Mouse (Mus musculus): ENCODE results near the gene Nudcd2.
"Not testable (repeated sequence)": the region's sequence is repeated elsewhere in the genome, so short reads cannot be mapped to it uniquely, and the experiment has no call there.

The Nudcd2 gene

DNA sequence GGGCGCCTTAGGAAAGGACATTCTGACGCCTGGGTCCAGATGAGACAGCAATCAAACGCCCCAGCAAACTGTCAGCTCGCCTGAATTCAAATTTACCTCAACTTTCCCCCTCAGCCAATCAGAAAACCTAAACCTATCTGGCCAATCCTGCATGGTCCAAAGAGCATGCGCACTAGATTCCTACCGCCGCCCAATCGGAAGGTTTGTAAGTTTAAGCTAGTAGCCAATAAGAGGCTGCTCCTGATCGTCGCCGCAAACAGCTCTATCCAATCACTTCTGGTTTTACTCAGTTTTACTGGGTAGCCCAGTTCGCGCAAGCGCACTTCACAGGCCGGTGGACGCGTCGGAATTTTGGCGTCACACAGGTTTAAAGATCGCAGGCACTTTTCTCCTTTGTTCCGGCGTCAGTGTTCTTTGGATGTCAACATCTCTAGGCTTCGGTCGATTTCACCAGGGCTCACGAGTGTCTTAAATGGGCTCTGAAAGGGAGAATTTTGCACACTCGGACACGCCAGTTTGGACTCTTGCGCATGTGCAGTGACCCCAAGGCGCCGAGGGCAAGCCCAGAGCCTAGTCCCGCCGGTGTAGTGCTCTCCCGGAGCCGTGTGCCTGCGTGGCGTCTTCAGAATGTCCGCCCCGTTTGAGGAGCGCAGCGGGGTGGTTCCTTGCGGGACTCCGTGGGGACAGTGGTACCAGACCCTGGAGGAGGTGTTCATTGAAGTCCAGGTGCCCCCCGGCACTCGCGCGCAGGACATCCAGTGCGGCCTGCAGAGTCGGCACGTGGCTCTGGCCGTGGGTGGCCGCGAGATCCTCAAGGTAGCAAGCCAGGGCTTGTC, at the start of gene Nudcd2, which contains the start of gene Hmmr:
Gene Nudcd2 (plus strand): TSS at position 329 of the 836 bp plus-strand sequence.
Gene Hmmr (minus strand): TSS at position 84 of the 836 bp plus-strand sequence.
- DNase-seq: peak; percentile 93

- no peak for DNase-seq
These were observed 42.9 kb upstream of the Nudcd2 start for GRCm38 (mm10) chr11:40690444-40691127.

- DNase-seq: no peak
These were observed 41.4 kb upstream of the Nudcd2 start for GRCm38 (mm10) chr11:40692101-40692509.

- peak; percentile 91 for DNase-seq
These were observed 40.7 kb upstream of the Nudcd2 start for GRCm38 (mm10) chr11:40692511-40693365.

DNA sequence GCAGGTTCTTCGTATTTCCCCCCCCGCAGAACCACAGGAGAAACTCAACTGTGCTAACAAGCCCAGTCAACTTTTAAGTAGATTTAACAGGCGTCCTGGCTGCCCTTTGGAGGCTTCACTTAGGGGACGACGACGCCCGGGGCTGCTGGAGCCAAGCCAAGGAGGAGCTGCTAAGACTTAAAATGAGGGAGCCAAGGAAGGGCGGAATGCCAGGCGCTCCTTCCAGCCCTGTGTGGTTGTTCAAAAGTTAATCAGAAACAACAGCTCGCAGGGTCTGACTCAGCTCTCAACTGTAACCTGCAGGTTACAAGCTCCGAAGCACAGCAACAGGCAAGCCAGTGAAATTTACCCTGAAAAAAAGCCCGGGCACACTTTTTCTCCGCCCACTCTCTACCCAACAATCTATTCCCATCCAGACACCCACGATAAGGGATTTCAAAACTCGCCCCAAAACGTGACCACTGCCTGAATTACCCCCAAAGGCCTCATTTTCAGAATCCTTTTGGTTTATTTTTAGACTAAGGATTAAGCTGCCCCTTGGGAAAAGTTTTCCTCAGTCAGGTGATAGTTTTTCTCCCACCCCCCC, 40.0 kb upstream of the Nudcd2 start:
- DNase-seq: peak; percentile 58

GRCm38 (mm10) chr11:40694311-40695087, 39.0 kb upstream of the Nudcd2 start:
- DNase-seq: peak; percentile 67

GRCm38 (mm10) chr11:40695103-40695502, 38.4 kb upstream of the Nudcd2 start, which contains the start of gene Mat2b:
Mat2b (minus strand) TSS chr11:40695203.
- no peak for DNase-seq

- not testable (repeated sequence) for DNase-seq
These were observed 23.6 kb upstream of the Nudcd2 start for GRCm38 (mm10) chr11:40709899-40710298.

- DNase-seq: no peak
These were observed 19.6 kb upstream of the Nudcd2 start for GRCm38 (mm10) chr11:40713858-40714257.

DNA sequence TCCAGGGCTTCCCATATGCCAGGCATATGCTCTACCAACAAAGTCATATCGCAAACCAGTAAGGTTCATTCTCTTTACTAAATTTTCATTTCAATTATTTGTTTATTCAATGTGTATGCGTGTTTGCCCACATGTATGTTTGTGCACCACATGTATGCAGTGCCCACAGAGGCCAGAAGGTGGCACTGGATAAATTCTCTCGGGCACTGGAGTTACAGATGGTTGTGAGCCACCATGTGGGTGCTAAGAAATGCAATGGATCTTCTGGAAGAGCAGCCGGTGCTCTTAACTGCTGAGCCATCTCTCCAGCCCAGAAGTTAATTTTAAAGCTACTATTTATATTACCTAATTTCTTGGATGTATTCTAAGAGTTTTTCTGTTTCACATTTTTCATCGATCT, 17.9 kb upstream of the Nudcd2 start:
- no peak for DNase-seq

- DNase-seq: no peak
These were observed 15.1 kb upstream of the Nudcd2 start for GRCm38 (mm10) chr11:40718324-40718723.

DNA sequence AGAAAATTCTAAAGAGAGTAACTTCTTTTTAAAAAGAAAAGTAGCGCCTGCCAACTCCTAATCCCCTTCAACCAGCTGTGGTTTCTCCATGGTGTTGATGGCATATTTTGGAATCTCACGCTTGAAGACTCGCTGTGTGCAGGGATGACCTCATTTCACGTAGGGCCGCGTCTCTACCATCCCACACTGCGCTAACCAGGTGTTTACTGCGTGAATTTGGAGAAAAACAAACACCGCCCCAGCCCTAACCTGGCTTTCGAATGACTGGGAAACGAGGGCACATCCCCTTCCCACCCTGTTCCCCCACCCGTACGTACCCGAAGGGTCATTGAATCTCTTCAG, 499 bp upstream of the Nudcd2 start:
- DNase-seq: no peak

DNA sequence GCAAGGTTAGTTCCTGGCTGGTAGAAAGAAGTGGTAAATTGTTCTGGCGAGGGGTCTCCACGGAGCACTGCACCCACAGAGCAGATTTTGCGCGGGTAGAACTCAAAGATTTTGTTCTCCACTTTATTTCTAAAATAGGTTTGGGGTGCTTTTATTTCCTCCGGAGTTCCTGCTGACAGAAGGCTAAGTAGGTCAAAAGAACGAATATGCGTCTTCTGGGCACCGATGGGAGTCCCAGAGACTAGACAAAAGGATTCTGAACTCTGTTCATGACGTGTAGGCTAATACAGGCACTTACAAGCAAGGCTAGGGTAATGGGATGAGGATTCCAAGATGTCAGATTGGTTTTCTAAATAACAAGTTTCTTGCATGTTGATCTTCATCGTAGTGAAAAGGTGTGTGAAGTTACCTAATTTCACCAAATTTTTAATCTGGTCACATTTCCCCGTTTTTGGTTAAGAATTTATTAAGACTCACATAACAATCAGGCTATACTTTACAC, 835 bp downstream of the Nudcd2 start:
- no peak for DNase-seq

DNA sequence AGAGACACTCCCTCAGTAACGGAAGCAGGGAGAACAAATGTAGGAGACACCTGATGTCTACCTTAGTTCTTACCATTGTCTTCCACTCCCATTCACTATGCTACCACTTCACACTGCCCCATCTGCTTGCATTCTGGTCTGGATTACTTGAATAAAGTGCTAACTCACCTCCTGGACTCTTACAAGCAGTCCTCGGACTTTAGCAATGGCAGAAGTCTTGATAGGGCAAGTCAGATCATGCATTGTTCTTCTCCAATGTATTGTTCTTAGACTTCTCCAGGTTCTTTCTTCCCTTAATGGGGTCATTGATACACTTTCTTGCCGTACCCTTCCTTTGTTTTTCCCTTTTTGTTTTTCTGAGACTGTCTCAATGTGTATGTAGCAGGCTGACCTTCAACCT, 3.9 kb downstream of the Nudcd2 start:
- DNase-seq: no peak

DNA sequence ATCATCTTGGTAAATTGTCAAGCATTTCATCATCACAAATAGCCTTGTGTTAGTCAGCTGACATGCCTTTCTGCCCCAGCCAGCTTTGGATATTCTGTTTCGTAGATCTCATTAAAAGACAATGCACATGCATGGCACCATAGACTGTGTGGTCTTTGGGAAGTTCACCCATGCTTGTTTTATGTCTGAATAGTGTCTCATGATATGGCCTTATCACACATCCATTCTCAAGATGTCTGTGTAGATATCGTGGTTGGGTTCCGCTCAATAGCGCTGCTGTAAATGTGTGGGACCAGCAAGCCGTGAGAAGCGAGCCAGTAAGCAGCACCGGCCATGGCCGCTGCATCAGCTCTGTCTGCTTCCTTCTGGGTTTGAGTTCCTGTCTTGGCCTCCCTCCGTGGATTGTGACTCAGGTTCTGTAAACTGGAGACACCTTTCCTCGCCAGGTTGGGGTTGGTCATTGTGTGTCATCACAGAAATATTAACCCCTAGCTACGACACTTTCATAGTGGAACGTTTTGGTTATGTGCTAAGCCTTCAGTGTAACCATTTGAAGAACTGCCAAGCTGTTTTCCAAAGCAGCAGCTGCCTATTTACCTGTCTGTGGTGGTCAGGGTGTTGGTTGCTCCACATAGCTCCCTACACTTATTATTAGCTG, 8.3 kb downstream of the Nudcd2 start:
- no peak for DNase-seq

- DNase-seq: no peak
These were observed 10.9 kb downstream of the Nudcd2 start for GRCm38 (mm10) chr11:40744348-40744747.

DNA sequence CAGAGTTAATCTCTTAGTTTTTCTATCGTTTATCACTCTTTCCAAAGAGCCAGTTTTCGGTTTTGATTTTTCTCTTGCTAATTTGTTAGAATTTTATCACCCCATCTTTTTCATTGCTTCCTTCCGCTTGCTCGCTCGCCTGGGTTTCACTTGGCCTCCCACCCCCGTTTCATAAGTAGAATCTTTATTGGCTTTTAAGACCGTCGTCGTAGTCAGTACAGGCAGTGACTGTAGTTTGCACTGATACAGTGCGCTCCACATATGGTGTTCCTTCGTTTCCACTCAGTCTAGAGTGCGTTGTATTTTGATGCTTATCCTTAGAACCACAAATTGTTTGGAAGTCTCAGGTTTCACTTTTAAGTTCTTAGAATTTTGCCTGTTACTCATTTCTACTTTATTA, 12.9 kb downstream of the Nudcd2 start:
- DNase-seq: no peak

- no peak for DNase-seq
These were observed 14.2 kb downstream of the Nudcd2 start for GRCm38 (mm10) chr11:40747716-40748115.

DNA sequence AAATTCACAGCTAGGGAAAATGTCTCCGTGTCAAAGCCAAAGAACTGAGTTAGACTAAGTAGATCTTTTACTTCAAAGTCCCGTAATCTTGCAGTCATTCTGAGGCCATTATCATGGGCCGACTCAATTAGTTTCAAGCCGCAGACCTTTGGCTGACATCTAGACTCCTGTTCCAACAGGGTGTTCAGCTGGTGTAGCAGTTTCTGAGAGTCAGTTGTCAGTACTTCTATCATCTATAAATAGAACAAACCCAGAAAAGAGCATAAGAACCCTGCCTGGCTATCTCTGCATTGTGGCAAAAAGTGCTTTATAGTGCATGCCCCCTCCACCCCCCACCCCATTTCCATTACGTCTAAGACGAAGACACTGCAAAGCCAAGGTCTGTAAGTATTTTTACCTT, 20.4 kb downstream of the Nudcd2 start:
- DNase-seq: no peak

- DNase-seq: no peak
These were observed 21.2 kb downstream of the Nudcd2 start for GRCm38 (mm10) chr11:40754664-40755107.

DNA sequence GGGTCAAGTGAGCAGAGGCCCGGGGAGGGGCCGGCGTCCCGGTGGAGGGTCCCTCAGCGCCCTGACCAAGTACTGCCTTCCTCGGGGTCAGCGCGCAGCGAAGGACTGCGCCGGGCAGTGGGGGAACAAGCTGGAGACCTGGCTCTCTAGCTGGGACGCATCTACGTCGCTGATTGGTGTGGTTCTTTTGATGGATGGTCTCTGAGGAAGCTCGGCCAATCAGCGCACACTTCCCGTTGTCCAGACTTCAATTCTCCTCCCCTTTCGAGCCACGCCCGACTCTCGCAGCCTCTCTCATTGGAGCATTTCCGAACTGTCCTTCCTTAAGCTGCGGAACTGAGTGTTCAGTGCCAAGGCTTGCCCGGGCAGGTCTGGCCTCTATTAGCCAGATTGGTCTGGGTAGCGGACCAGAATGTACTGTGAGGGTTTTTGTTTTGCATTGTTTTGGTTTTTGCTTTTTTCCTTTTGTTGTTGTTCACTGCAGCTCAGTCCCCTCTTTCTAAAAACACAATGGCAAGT, 21.7 kb downstream of the Nudcd2 start, which contains the start of gene Ccng1:
Gene Ccng1 (minus strand): TSS at position 203 of the 519 bp plus-strand sequence.
- peak; percentile 90 for DNase-seq

Data from cerebellum, adult 11 months (tissue).